Mouse (Mus musculus) lung, postnatal 14 days (tissue): Measurements from ENCODE around the gene Rtkn.
A peak's percentile ranks its signal among the peaks of the same experiment; 100 is the strongest.

ENCODE experiments used
- DNase-seq: peaks from one replicate; pipeline ENCODE4 v3.0.0; 2021

Gene Rtkn

GRCm38 (mm10) chr6:83179390-83180117 lies 44.3 kb downstream of the Rtkn start:
- peak; percentile 25 for DNase-seq

GRCm38 (mm10) chr6:83180605-83181004 lies 45.3 kb downstream of the Rtkn start:
- no peak for DNase-seq

- no peak for DNase-seq
Measured at GRCm38 (mm10) chr6:83184858-83185435, 49.7 kb downstream of the Rtkn start.

GRCm38 (mm10) chr6:83185895-83186861 lies 50.9 kb downstream of the Rtkn start:
- peak; percentile 45 for DNase-seq

GRCm38 (mm10) chr6:83186946-83187345 lies 51.7 kb downstream of the Rtkn start:
- no peak for DNase-seq

GRCm38 (mm10) chr6:83193571-83193970 lies 58.3 kb downstream of the Rtkn start:
- DNase-seq = no peak

- peak; percentile 25 for DNase-seq
Measured at GRCm38 (mm10) chr6:83197345-83198004, 62.2 kb downstream of the Rtkn start.
